Mouse (Mus musculus) heart, embryonic 15.5 days (tissue): ENCODE results near the gene Lyzl4. TPM values are rescaled to one million over a fixed set of nuclear protein-coding genes. Genes with fewer than 3 reads are reported as not detected.

Source experiments
- ATAC-seq: fragments of 200-750 bp; cut with Nextera tagmentation; replicated peaks from 2 replicates; pipeline ENCODE4 v1.8.0; 2017; ENCODE audit warnings: low read depth, moderate TSS enrichment; ENCODE audit not compliant: insufficient number of reproducible peaks, insufficient read depth, low FRiP score
- H3K27ac ChIP-seq: fragments of 300-500 bp; sonication (generic); 2 replicates; pipeline ENCODE4 v1.5.1; 2015; ENCODE audit warnings: mild to moderate bottlenecking, inconsistent platforms
- H3K27me3 ChIP-seq: fragments of 300-500 bp; sonication (generic); 2 replicates; pipeline ENCODE4 v1.6.1; 2015; ENCODE audit warnings: inconsistent platforms
- H3K36me3 ChIP-seq: fragments of 300-500 bp; sonication (generic); 2 replicates; pipeline ENCODE4 v1.6.1; 2015; ENCODE audit warnings: mild to moderate bottlenecking, inconsistent platforms
- H3K4me1 ChIP-seq: fragments of 300-500 bp; sonication (generic); replicated peaks from 2 replicates; pipeline ENCODE4 v1.6.1; 2015; ENCODE audit warnings: inconsistent platforms
- H3K4me2 ChIP-seq: fragments of 300-500 bp; sonication (generic); 2 replicates; pipeline ENCODE4 v1.6.1; 2015; ENCODE audit warnings: inconsistent platforms, mild to moderate bottlenecking, moderate library complexity
- H3K4me3 ChIP-seq: fragments of 300-500 bp; sonication (generic); 2 replicates; pipeline ENCODE4 v1.5.1; 2015; ENCODE audit warnings: mild to moderate bottlenecking, inconsistent platforms
- H3K9ac ChIP-seq: fragments of 300-500 bp; sonication (generic); 2 replicates; pipeline ENCODE4 v1.6.1; 2015; ENCODE audit warnings: mild to moderate bottlenecking, inconsistent platforms
- H3K9me3 ChIP-seq: fragments of 300-500 bp; sonication (generic); replicated peaks from 2 replicates; pipeline ENCODE4 v1.6.1; 2016; ENCODE audit warnings: inconsistent platforms
- WGBS: fragments of 180-500 bp; shearing (Covaris S2); methylation state at CpG from one replicate; pipeline ENCODE4 v1.1.7; 2015; ENCODE audit warnings: mixed read lengths; 5-methylcytosine and 5-hydroxymethylcytosine counted together
- polyA plus RNA-seq: library from polyadenylated mRNA; unstranded; fragments of >200 nt; fragmentation: Nextera tagmentation; extraction: Ambion mirVana; gene quantifications from 2 replicates; pipeline ENCODE4 v1.2.1, GENCODE M21; 2015

Gene Lyzl4
- polyA plus RNA-seq, 1 experiment from 2014 or later, result 0.13 TPM

DNA sequence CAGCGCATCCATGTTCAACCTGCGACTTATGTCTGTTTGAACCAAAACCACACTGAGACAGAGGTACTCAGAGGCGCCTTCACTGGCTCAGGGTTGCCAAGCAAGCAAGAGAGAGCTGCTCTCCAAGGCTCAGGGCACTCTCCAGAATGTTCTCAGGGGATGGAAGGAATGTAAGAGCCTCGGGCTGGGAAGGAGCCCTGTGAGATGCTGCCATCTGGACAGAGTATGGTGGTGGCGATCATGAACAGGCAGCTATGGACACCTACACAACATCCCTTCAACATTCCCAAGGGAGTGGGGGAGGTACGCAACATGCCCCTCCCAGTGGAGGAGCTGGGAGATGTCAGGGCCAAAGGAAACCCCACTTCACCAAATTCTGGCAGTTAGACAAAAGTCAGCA lies 83.7 kb downstream of the Lyzl4 start:
- ATAC-seq, result no peak
- peaks cover 22% of the 10 kb centered on the region for H3K4me1 ChIP-seq
- no peaks in the 10 kb centered on the region for H3K9me3 ChIP-seq
- 81% methylated on average over 6 of the region's 6 CpGs for WGBS
- no peaks in the 10 kb centered on the region for H3K27me3 ChIP-seq
- H3K4me2 ChIP-seq, result no peak overlapping the region
- no peak overlapping the region for H3K9ac ChIP-seq
- no peak overlapping the region for H3K4me3 ChIP-seq
- H3K36me3 ChIP-seq, result no peaks in the 10 kb centered on the region
- H3K27ac ChIP-seq, result no peak overlapping the region

DNA sequence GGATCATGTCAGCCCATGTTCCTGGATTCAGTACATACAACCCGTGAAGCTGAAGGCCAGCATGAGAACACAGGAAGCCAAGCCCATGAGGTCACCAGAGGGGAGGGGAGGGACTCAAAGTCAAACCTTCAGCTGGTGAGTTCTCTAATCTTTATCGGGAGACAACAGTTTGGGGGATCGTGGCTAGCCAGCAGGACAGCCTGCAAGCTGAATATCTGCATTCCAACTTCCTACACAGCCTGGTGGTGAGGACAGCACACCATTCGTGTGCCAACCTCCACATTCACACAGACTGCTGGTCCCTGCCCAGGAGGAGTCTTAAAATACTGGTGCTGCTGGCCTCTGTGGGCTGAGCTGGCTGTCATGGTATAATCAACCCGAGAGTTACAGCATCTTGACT lies 85.0 kb downstream of the Lyzl4 start:
- Histone ChIP-seq H3K4me2 (no peak overlapping the region), H3K9ac (no peak overlapping the region), H3K27me3 (no peaks in the 10 kb centered on the region), H3K27ac (0 out of 2 replicates have a peak overlapping the region, but pooled peaks have one; percentile 1), H3K4me1 (peaks cover 22% of the 10 kb centered on the region), H3K4me3 (no peak overlapping the region), H3K36me3 (no peaks in the 10 kb centered on the region), H3K9me3 (no peaks in the 10 kb centered on the region)
- WGBS, result 14% methylated on average over 5 of the region's 5 CpGs
- ATAC-seq, result peak; percentile 76

GRCm38 (mm10) chr9:121555395-121556000 lies 86.4 kb downstream of the Lyzl4 start:
- H3K4me2 ChIP-seq, result no peak overlapping the region
- 0 out of 2 replicates have a peak, but pooled peaks have one; percentile 22 for ATAC-seq
- no peaks in the 10 kb centered on the region for H3K9me3 ChIP-seq
- H3K27ac ChIP-seq, result 0 out of 2 replicates have a peak overlapping the region, but pooled peaks have one; percentile 15
- peaks cover 22% of the 10 kb centered on the region for H3K4me1 ChIP-seq
- no peak overlapping the region for H3K4me3 ChIP-seq
- no peak overlapping the region for H3K9ac ChIP-seq
- no peaks in the 10 kb centered on the region for H3K36me3 ChIP-seq
- H3K27me3 ChIP-seq, result no peaks in the 10 kb centered on the region
- WGBS, result 43% methylated on average over 9 of the region's 9 CpGs

DNA sequence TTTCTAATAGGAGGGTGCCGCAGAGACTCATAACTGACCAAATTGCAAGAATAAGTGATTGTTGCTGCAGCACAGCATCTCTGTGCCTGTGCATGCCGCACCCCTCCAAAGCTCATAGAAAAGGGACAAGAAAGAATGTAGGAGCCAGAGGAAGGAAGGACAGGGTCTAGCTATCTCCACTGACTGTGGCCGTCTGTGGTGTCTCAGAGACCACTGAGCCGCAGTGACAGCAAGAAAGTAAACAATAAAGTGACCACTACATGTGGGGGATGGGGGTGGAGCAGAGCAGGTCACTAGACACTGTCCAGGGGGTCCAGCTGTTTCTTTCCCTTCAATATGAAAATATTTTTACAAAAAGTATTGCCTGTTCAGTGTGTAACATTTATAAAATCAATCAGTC lies 88.3 kb downstream of the Lyzl4 start:
- H3K4me1 ChIP-seq, result peaks cover 22% of the 10 kb centered on the region
- 42% methylated on average over 4 of the region's 4 CpGs for WGBS
- no peak overlapping the region for H3K4me3 ChIP-seq
- H3K27me3 ChIP-seq, result no peaks in the 10 kb centered on the region
- no peak overlapping the region for H3K27ac ChIP-seq
- no peak for ATAC-seq
- H3K36me3 ChIP-seq, result no peaks in the 10 kb centered on the region
- H3K4me2 ChIP-seq, result no peak overlapping the region
- H3K9ac ChIP-seq, result no peak overlapping the region
- H3K9me3 ChIP-seq, result no peaks in the 10 kb centered on the region

- ATAC-seq, result no peak
- Histone ChIP-seq H3K27ac (no peak overlapping the region), H3K9me3 (no peaks in the 10 kb centered on the region), H3K36me3 (no peaks in the 10 kb centered on the region), H3K9ac (no peak overlapping the region), H3K4me1 (no peaks in the 10 kb centered on the region; the same call in 1 of the 2 replicates), H3K27me3 (no peaks in the 10 kb centered on the region), H3K4me3 (no peak overlapping the region), H3K4me2 (no peak overlapping the region)
- WGBS, result 67% methylated on average over 5 of the region's 5 CpGs
These were observed 91.5 kb downstream of the Lyzl4 start for GRCm38 (mm10) chr9:121550327-121550771.

- H3K27me3 ChIP-seq, result no peaks in the 10 kb centered on the region
- no peak for ATAC-seq
These were observed 92.5 kb downstream of the Lyzl4 start for GRCm38 (mm10) chr9:121549444-121549843.

GRCm38 (mm10) chr9:121549010-121549409 lies 92.9 kb downstream of the Lyzl4 start:
- no peaks in the 10 kb centered on the region for H3K9me3 ChIP-seq
- H3K4me1 ChIP-seq, result no peaks in the 10 kb centered on the region
- H3K4me3 ChIP-seq, result no peak overlapping the region
- H3K36me3 ChIP-seq, result no peaks in the 10 kb centered on the region
- no peaks in the 10 kb centered on the region for H3K27me3 ChIP-seq
- no peak overlapping the region for H3K4me2 ChIP-seq
- 17% methylated on average over 5 of the region's 5 CpGs for WGBS
- ATAC-seq, result no peak
- H3K9ac ChIP-seq, result no peak overlapping the region
- H3K27ac ChIP-seq, result no peak overlapping the region

More at GRCm38 (mm10) chr9:121549444-121549843, 92.5 kb downstream of the Lyzl4 start:
- no peak overlapping the region for H3K4me3 ChIP-seq
- no peaks in the 10 kb centered on the region for H3K9me3 ChIP-seq
- H3K27ac ChIP-seq, result no peak overlapping the region
- no peak overlapping the region for H3K4me2 ChIP-seq
- H3K36me3 ChIP-seq, result no peaks in the 10 kb centered on the region
- H3K9ac ChIP-seq, result no peak overlapping the region
- no peaks in the 10 kb centered on the region for H3K4me1 ChIP-seq

DNA sequence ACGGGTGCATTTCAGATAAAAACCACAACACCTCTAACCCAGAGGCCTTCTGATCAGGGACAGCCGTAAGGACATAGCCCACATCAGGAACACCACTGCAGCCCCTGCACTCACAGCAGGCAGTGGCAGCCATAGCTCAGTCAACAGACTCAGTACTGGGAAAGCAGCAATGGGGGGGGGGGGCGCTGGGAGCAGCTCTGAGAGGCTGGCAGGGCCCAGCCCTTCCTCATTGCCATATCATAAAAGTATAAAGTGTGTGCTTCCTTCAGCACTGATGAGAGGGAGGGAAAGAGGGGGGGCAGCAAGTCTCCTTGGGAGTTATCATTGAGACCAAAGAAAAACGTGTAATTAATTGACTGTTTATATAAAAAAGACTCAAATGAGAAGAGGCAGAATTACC lies 94.5 kb downstream of the Lyzl4 start:
- WGBS, result 59% methylated on average over 4 of the region's 4 CpGs
- no peak for ATAC-seq
- Histone ChIP-seq H3K4me3 (no peak overlapping the region), H3K27me3 (no peaks in the 10 kb centered on the region), H3K27ac (no peak overlapping the region), H3K9ac (no peak overlapping the region), H3K4me2 (no peak overlapping the region), H3K9me3 (no peaks in the 10 kb centered on the region), H3K36me3 (no peaks in the 10 kb centered on the region), H3K4me1 (no peaks in the 10 kb centered on the region)

DNA sequence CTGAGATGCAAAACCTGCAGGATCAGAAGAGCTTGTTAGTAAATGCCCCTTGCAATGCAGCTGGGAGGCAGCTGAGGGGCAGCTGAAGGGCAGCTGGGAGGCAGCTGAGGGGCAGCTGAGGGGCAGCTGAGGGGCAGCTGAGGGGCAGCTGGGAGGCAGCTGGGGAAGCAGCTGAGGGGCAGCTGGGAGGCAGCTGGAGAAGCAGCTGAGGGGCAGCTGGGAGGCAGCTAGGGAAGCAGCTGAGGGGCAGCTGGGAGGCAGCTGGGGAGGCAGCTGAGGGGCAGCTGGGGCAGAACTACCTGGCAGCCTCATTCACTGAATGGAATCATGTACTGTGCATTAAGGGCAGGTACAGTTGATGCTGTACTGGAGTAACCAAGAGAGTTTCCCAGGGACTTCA lies 100.4 kb downstream of the Lyzl4 start:
- H3K9ac ChIP-seq, result no peak overlapping the region
- H3K27me3 ChIP-seq, result no peaks in the 10 kb centered on the region
- no peaks in the 10 kb centered on the region for H3K4me1 ChIP-seq
- no peaks in the 10 kb centered on the region for H3K36me3 ChIP-seq
- peaks cover 3% of the 10 kb centered on the region; the same call in 1 of the 2 replicates for H3K9me3 ChIP-seq
- ATAC-seq, result no peak
- H3K4me3 ChIP-seq, result no peak overlapping the region
- no peak overlapping the region for H3K4me2 ChIP-seq
- no peak overlapping the region for H3K27ac ChIP-seq

- Histone ChIP-seq H3K27me3 (no peaks in the 10 kb centered on the region), H3K9me3 (peaks cover 5% of the 10 kb centered on the region; the same call in 1 of the 2 replicates), H3K27ac (no peak overlapping the region), H3K4me3 (no peak overlapping the region), H3K9ac (no peak overlapping the region), H3K4me1 (no peaks in the 10 kb centered on the region), H3K4me2 (no peak overlapping the region), H3K36me3 (no peaks in the 10 kb centered on the region)
- WGBS, result 85% methylated on average over 9 of the region's 9 CpGs
- ATAC-seq, result no peak
These were observed 109.3 kb downstream of the Lyzl4 start for GRCm38 (mm10) chr9:121532626-121533025.

- Histone ChIP-seq H3K27me3 (no peaks in the 10 kb centered on the region), H3K9ac (no peak overlapping the region), H3K36me3 (no peaks in the 10 kb centered on the region), H3K9me3 (no peaks in the 10 kb centered on the region), H3K4me2 (no peak overlapping the region), H3K27ac (no peak overlapping the region), H3K4me1 (no peaks in the 10 kb centered on the region), H3K4me3 (no peak overlapping the region)
- no peak for ATAC-seq
- WGBS, result 67% methylated on average over 8 of the region's 8 CpGs
These were observed 113.1 kb downstream of the Lyzl4 start for GRCm38 (mm10) chr9:121528605-121529357.
